Mouse (Mus musculus): ENCODE measurements around the gene Hoxb6. TPM values are rescaled to one million over a fixed set of nuclear protein-coding genes. Genes with fewer than 3 reads are reported as not detected.

Hoxb6 gene
- polyA plus RNA-seq, 1 experiment, result 62.7 TPM

DNA sequence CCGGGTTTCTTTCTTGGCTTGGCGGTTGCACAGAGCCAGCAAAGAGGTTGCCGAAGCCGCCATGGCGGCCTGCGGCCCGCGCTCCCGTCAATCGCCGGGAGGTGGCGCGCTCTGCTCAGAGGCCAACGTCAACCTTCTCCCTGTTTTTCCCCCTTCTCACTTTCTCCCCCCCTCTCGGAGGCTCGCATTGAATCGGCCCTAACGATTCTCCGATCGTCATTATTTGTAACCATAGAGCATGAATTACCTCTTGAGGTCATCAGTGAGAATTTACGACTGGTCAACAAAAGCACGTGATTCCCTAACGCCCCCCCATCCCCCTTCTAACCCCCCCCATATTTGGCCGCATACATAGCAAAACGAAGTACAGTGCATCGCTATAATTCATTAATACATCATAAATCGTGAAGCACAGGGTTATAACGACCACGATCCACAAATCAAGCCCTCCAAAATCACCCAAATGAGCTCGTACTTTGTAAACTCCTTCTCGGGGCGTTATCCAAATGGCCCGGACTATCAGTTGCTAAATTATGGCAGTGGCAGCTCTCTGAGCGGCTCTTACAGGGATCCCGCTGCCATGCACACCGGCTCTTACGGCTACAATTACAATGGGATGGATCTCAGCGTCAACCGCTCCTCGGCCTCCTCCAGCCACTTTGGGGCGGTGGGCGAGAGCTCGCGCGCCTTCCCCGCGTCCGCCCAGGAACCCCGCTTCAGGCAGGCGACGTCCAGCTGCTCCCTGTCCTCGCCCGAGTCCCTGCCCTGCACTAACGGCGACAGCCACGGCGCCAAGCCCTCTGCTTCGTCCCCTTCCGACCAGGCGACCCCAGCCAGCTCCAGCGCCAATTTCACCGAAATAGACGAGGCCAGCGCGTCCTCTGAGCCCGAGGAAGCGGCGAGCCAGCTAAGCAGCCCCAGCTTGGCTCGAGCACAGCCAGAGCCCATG is 11.1 kb downstream of the Hoxb6 start, which contains the start of gene Hoxb5:
Gene Hoxb5, plus strand, starts transcription at position 186 of the 949 bp plus-strand sequence.
- H3K4me3 ChIP-seq (ENCODE audit: insufficient read depth, low read depth, low read length), result peak within 1 kb of the TSS; percentile 55
- peaks cover 7% of the 10 kb centered on the region; the same call in 1 of the 2 replicates for H3K4me1 ChIP-seq (ENCODE audit: control insufficient read depth, insufficient read depth, low read length)
- H3K27me3 ChIP-seq (replicated peaks; ENCODE audit: control insufficient read depth, insufficient read depth, low read length), result no peaks in the 10 kb centered on the region
- 2% methylated on average over 69 of the region's 69 CpGs for WGBS
- DNase-seq, result peak; percentile 94
- peak within 1 kb of the TSS; percentile 92 for H3K27ac ChIP-seq (ENCODE audit: insufficient read depth, low read depth, low read length)
- H3K36me3 ChIP-seq (ENCODE audit: control insufficient read depth, insufficient read depth, low read length), result peaks cover 2% of the 10 kb centered on the region; the same call in 1 of the 2 replicates
- peak; percentile 79 for TF ChIP-seq CTCF (conservative IDR thresholded peaks at IDR 0.05; ENCODE audit: insufficient read depth, insufficient read length, low read depth, low read length)
- no peak for TF ChIP-seq POLR2A (IDR thresholded peaks at IDR 0.05; ENCODE audit: low read depth, low read length)

DNA sequence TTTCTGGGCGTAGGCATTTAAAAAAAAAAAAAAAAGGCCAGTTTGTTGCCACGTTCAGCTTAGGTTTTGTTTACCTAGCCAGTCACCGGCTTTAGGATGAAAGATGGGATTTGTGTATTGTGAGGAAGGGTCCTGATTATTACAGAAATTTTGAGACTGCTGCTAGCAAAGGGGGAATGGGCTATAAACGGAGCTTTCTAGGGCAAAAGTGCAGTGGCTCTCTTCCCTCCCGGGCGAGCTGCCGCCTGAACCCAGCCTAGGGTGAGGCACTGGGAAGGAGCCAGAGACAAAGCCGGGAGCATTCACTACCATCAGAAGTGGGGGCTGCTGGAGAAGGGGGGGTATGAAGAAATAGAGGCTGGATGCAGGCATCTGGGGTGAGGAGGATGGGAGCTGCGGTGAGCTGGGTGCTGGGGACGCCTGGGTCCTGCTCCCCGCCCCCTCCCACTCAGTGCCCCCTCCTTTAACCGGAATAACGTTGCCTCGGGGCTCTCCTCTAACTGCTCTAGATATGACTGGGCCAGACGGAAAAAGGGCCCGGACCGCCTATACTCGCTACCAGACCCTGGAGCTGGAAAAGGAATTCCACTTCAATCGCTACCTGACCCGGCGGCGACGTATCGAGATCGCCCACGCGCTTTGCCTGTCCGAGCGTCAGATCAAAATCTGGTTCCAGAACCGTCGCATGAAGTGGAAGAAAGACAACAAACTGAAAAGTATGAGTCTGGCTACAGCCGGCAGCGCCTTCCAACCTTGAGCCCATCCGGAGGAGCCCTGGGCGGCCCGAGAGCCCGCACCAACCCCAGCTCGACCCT is 12.3 kb downstream of the Hoxb6 start:
- DNase-seq, result no peak
- TF ChIP-seq CTCF (conservative IDR thresholded peaks at IDR 0.05; ENCODE audit: insufficient read depth, insufficient read length, low read depth, low read length) (no peak), POLR2A (IDR thresholded peaks at IDR 0.05; ENCODE audit: low read depth, low read length) (no peak)
- no peaks in the 10 kb centered on the region for H3K27me3 ChIP-seq (replicated peaks; ENCODE audit: control insufficient read depth, insufficient read depth, low read length)

DNA sequence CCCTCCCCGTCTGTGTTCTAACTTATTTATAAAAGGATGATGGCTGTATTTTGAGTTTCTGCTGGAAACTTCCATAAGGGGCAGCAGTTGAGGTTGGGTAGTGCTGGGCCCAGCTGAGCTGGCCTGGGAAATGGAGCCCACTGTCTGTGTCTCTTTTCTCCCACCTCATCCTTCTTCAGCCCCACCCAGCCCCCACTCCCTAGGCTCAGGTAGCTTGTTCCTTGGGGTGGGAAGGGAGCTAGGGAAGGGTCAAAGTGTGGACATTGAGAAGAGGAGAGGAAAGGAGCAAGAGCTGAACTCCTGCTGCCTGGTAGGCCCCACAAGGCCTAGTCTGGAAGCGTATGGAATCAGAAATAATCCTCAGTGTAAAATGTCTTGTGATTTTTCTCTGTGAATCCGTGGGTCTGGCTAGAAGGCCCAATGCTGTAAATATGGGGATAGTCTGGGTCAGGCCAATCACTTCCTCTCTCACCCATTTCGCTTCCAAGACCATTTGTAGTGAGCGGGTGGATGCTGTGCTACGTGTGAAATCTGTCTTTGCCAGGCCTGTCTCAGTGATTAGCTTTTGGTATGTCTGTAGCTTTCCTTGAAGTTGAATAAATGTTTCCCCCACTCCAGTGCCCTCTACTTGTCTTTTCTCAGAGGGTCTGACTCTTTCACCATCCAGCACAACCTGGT is 13.4 kb downstream of the Hoxb6 start:
- peak; percentile 33 for DNase-seq
- H3K27me3 ChIP-seq (replicated peaks; ENCODE audit: control insufficient read depth, insufficient read depth, low read length), result no peaks in the 10 kb centered on the region
- TF ChIP-seq CTCF (conservative IDR thresholded peaks at IDR 0.05; ENCODE audit: insufficient read depth, insufficient read length, low read depth, low read length), result no peak
- no peak for TF ChIP-seq POLR2A (IDR thresholded peaks at IDR 0.05; ENCODE audit: low read depth, low read length)
- peaks cover 12% of the 10 kb centered on the region; the same call in 1 of the 2 replicates for H3K4me1 ChIP-seq (ENCODE audit: control insufficient read depth, insufficient read depth, low read length)
- H3K27ac ChIP-seq (ENCODE audit: insufficient read depth, low read depth, low read length), result peak overlapping the region; percentile 92
- WGBS, result 40% methylated on average over 6 of the region's 6 CpGs
- H3K36me3 ChIP-seq (ENCODE audit: control insufficient read depth, insufficient read depth, low read length), result peaks cover 2% of the 10 kb centered on the region; the same call in 1 of the 2 replicates
- H3K4me3 ChIP-seq (ENCODE audit: insufficient read depth, low read depth, low read length), result peak overlapping the region; percentile 57

More for the DNA sequence above, 12.3 kb downstream of the Hoxb6 start:
- H3K27ac ChIP-seq (ENCODE audit: insufficient read depth, low read depth, low read length), result peak overlapping the region; percentile 92
- H3K36me3 ChIP-seq (ENCODE audit: control insufficient read depth, insufficient read depth, low read length), result peaks cover 2% of the 10 kb centered on the region; the same call in 1 of the 2 replicates
- peak overlapping the region; percentile 58 for H3K4me3 ChIP-seq (ENCODE audit: insufficient read depth, low read depth, low read length)
- peaks cover 7% of the 10 kb centered on the region; the same call in 1 of the 2 replicates for H3K4me1 ChIP-seq (ENCODE audit: control insufficient read depth, insufficient read depth, low read length)
- WGBS, result 16% methylated on average over 38 of the region's 38 CpGs

DNA sequence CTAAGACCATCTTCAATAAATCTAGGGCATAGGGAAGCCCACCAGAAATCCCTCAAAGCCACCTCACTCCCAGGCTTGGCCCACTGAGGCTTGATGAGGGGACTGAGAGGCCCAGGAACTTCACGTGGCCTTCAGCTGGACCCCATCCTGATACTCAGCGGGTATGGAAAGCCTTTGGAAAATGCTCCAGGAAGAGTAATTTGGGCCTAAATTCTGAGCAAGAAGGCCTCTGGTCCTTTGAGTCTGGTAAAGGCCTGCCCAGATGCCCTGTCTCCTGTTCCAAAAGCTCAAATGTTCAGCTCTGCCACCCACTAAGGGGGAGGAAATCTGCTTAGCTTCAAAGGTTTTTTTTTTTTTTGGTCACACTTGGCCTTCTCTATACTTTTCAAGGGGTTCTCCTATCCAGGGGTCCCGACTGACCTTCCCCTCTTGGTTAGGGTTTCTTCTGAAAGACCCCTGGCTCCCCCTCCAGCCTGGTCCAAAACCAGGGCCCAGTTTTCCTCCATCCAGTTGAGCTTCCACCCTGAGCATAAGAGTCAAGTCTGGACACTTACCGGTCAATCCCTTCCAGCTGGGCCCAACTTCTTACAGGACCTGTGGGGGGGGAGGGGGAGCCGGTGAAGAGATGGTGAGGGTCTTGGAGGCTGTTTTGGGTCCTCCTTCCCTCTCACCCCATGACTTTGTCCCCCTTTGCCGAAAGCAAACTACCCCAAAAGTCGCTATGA is 14.1 kb downstream of the Hoxb6 start:
- H3K36me3 ChIP-seq (ENCODE audit: control insufficient read depth, insufficient read depth, low read length), result no peaks in the 10 kb centered on the region; the same call in 1 of the 2 replicates
- 34% methylated on average over 7 of the region's 7 CpGs for WGBS
- TF ChIP-seq POLR2A (IDR thresholded peaks at IDR 0.05; ENCODE audit: low read depth, low read length) (no peak), CTCF (conservative IDR thresholded peaks at IDR 0.05; ENCODE audit: insufficient read depth, insufficient read length, low read depth, low read length) (no peak)
- H3K4me1 ChIP-seq (ENCODE audit: control insufficient read depth, insufficient read depth, low read length), result peaks cover 12% of the 10 kb centered on the region; the same call in 1 of the 2 replicates
- no peaks in the 10 kb centered on the region for H3K27me3 ChIP-seq (replicated peaks; ENCODE audit: control insufficient read depth, insufficient read depth, low read length)
- H3K4me3 ChIP-seq (ENCODE audit: insufficient read depth, low read depth, low read length), result peak overlapping the region; percentile 57
- H3K27ac ChIP-seq (ENCODE audit: insufficient read depth, low read depth, low read length), result peak overlapping the region; percentile 92
- DNase-seq, result peak; percentile 29

DNA sequence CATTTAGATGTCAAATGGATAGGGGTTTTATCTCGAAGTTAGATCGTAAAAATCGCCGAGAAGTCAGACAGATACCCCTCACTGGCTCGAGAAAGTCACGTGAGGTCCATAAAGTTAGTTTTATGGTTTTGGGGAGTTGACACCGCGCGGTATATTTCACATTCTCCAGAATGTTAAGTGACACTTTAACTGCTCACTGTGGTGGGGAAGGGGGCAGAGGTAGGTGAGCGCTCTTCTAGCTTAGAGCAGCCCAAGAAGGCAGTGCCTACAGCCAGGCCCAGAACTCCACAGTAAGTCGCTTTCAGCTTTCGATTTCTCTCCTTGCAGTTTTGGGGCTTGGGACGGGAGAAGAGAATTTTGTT is 14.6 kb downstream of the Hoxb6 start:
- peak overlapping the region; percentile 57 for H3K4me3 ChIP-seq (ENCODE audit: insufficient read depth, low read depth, low read length)
- DNase-seq, result peak; percentile 73

DNA sequence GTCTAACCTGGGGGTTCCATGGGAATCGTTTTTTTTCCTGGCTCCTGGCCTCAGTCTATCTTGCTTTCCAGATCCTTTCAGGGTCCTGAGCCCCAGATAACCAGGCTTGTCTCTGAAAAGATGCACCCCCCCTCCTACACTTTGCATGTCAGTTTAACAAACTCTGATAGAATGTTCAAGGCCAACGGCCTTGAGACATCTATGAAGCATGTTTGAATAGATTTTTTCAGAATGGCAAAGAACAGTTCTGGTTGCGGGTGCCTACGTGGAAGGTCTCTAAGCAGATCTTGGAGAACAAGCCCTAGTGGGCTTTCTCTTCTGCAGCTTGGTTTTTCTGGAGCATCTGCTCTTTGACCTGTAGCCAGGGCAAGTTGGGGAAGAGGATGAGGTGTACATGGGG is 16.5 kb downstream of the Hoxb6 start:
- Histone ChIP-seq H3K4me1 (ENCODE audit: control insufficient read depth, insufficient read depth, low read length) (peaks cover 17% of the 10 kb centered on the region; the same call in 1 of the 2 replicates), H3K27me3 (replicated peaks; ENCODE audit: control insufficient read depth, insufficient read depth, low read length) (no peaks in the 10 kb centered on the region), H3K27ac (ENCODE audit: insufficient read depth, low read depth, low read length) (peak overlapping the region; percentile 92), H3K4me3 (ENCODE audit: insufficient read depth, low read depth, low read length) (peak overlapping the region; percentile 33), H3K36me3 (ENCODE audit: control insufficient read depth, insufficient read depth, low read length) (no peaks in the 10 kb centered on the region)
- TF ChIP-seq CTCF (conservative IDR thresholded peaks at IDR 0.05; ENCODE audit: insufficient read depth, insufficient read length, low read depth, low read length) (no peak), POLR2A (IDR thresholded peaks at IDR 0.05; ENCODE audit: low read depth, low read length) (no peak)
- peak; percentile 21 for DNase-seq
- WGBS, result 29% methylated on average over 4 of the region's 4 CpGs

More for the DNA sequence above, 14.6 kb downstream of the Hoxb6 start:
- H3K27me3 ChIP-seq (replicated peaks; ENCODE audit: control insufficient read depth, insufficient read depth, low read length), result no peaks in the 10 kb centered on the region
- H3K27ac ChIP-seq (ENCODE audit: insufficient read depth, low read depth, low read length), result peak overlapping the region; percentile 92
- WGBS, result 27% methylated on average over 13 of the region's 13 CpGs
- TF ChIP-seq POLR2A (IDR thresholded peaks at IDR 0.05; ENCODE audit: low read depth, low read length), result no peak
- TF ChIP-seq CTCF (conservative IDR thresholded peaks at IDR 0.05; ENCODE audit: insufficient read depth, insufficient read length, low read depth, low read length), result no peak
- H3K36me3 ChIP-seq (ENCODE audit: control insufficient read depth, insufficient read depth, low read length), result no peaks in the 10 kb centered on the region; the same call in 1 of the 2 replicates
- peaks cover 12% of the 10 kb centered on the region; the same call in 1 of the 2 replicates for H3K4me1 ChIP-seq (ENCODE audit: control insufficient read depth, insufficient read depth, low read length)

All from kidney, adult 2 months (tissue).